Mouse (Mus musculus): ENCODE measurements around the gene Mrps36. TPM values are rescaled to one million over a fixed set of nuclear protein-coding genes. Genes with fewer than 3 reads are reported as not detected.

The Mrps36 gene
- polyA plus RNA-seq, 1 experiment from 2014 or later: 107 TPM

DNA sequence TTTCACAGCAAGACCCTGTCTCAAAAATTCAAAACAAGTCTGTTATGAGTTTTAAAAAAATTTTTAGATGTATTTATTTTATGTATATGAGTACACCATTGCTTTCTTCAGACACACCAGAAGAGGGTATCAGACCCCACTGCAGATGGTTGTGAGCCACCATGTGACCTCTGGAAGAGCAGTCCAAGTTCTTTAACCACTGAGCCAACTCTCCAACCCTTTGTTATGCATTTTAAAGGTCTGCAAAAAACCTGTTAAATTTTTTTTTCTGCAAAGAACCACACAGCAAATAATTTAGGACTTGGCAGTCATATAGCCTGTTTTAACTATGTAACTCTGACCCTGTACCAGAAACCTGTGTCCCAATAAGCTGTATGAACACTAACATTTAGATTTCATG, 30.2 kb upstream of the Mrps36 start:
- Histone ChIP-seq H3K4me3 (replicated peaks) (peak overlapping the region; percentile 77), H3K9ac (peak overlapping the region; percentile 78), H3K4me2 (peak overlapping the region; percentile 77), H3K9me3 (replicated peaks) (no peaks in the 10 kb centered on the region), H3K27ac (replicated peaks) (0 out of 2 replicates have a peak overlapping the region, but pooled peaks have one; percentile 85), H3K27me3 (no peaks in the 10 kb centered on the region), H3K4me1 (replicated peaks) (peaks cover 67% of the 10 kb centered on the region), H3K36me3 (replicated peaks) (peaks cover 65% of the 10 kb centered on the region)
- no peak for ATAC-seq (ENCODE audit: insufficient read depth)

DNA sequence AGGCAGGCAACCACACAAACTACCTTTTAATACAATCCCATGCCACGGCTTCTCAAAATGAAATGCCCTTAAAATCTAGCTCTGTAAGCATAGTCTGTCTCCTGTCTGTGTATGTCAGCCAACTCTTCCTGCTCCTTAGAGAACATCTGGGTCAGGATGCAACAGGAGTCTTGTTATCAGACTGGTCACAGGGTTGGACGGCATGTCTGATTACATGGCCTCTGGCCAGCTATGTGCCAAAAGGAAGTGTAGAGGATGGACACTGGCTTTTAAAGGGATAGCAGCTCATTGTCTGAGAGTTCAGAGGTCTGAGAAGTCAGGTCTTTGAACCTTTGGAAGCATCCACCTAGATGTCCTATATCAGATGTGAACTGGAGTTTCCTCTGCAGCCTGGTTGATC, 10.9 kb upstream of the Mrps36 start:
- ATAC-seq (ENCODE audit: insufficient read depth): no peak
- H3K4me2 ChIP-seq: no peak overlapping the region
- H3K4me1 ChIP-seq (replicated peaks): peaks cover 36% of the 10 kb centered on the region
- no peak overlapping the region for H3K4me3 ChIP-seq (replicated peaks)
- WGBS (ENCODE audit: insufficient replicate concordance): 61% methylated on average over 2 of the region's 2 CpGs
- no peaks in the 10 kb centered on the region for H3K9me3 ChIP-seq (replicated peaks)
- no peaks in the 10 kb centered on the region for H3K27me3 ChIP-seq
- peaks cover 19% of the 10 kb centered on the region for H3K36me3 ChIP-seq (replicated peaks)
- H3K9ac ChIP-seq: no peak overlapping the region
- H3K27ac ChIP-seq (replicated peaks): no peak overlapping the region

DNA sequence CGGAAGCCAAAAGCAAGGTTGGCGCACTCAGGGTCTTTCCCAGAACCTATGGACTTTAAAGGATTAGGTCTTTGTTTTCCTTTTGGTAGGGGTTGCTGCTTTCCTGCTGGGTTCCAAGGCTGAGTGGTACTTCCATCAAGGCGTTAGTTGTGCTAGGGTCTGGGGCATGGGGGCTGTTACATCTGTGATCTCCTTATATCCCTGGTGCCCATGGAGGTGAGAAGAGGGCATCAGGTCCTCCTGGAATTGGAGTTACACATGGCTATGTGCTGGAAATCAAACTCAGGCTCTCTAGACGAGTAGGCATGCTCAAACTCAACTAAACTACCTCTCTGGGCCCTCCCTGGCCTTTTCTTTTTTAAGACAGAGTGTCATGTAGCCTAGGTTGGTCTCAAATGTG, 9.7 kb upstream of the Mrps36 start:
- Histone ChIP-seq H3K4me2 (no peak overlapping the region), H3K4me1 (replicated peaks) (peaks cover 42% of the 10 kb centered on the region), H3K9ac (no peak overlapping the region), H3K36me3 (replicated peaks) (peaks cover 8% of the 10 kb centered on the region), H3K27me3 (no peaks in the 10 kb centered on the region), H3K27ac (replicated peaks) (no peak overlapping the region), H3K9me3 (replicated peaks) (no peaks in the 10 kb centered on the region), H3K4me3 (replicated peaks) (no peak overlapping the region)
- 80% methylated on average over 4 of the region's 4 CpGs for WGBS (ENCODE audit: insufficient replicate concordance)
- ATAC-seq (ENCODE audit: insufficient read depth): no peak

DNA sequence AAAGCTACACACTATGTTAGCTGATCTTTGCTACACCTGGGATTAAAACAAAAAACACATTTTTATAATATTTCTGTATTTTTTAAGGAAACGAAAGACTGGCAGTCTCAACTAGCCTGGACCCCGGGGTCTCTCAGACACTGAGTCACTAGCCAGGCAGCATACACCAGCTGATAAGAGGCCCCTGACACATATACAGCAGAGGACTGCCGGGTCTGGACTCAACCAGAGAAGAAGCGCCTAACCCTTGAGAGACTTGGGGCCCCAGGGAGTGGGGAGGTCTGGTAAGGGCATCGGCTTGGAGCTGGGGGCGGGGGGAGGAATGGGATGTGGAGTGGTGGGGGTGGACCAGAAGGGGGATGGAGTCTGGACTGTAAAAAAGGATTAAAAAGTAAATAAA, 8.6 kb upstream of the Mrps36 start:
- no peaks in the 10 kb centered on the region for H3K36me3 ChIP-seq (replicated peaks)

DNA sequence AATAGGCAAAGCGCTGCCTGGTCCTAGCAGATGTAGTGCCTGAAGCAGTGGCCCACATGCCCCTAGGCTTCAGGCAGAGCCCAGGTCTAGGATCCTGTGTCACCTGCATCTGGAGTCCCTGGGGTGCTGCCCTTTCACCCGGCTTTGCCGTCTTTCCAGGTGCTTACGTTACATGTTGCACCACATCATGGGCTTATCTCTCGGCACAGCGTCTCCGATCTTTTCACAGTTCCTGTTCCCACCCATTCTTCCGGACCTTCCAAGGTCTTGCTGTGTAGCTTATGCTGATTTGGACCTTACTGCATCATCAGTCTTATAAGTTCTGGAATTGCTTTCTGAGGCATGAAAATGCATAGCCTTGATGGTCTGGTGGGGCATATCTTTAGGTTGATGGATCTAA, 8.1 kb upstream of the Mrps36 start:
- ATAC-seq (ENCODE audit: insufficient read depth): peak; percentile 56; the same call in 1 of the 2 replicates
- 53% methylated on average over 8 of the region's 8 CpGs for WGBS (ENCODE audit: insufficient replicate concordance)
- Histone ChIP-seq H3K4me3 (replicated peaks) (no peak overlapping the region), H3K36me3 (replicated peaks) (no peaks in the 10 kb centered on the region), H3K27ac (replicated peaks) (peak overlapping the region; percentile 45), H3K27me3 (no peaks in the 10 kb centered on the region), H3K4me1 (replicated peaks) (peaks cover 56% of the 10 kb centered on the region), H3K9ac (no peak overlapping the region), H3K9me3 (replicated peaks) (no peaks in the 10 kb centered on the region), H3K4me2 (peak overlapping the region; percentile 42)

More for the DNA sequence above, 8.6 kb upstream of the Mrps36 start:
- Histone ChIP-seq H3K27ac (replicated peaks) (no peak overlapping the region), H3K9ac (no peak overlapping the region), H3K9me3 (replicated peaks) (no peaks in the 10 kb centered on the region), H3K27me3 (no peaks in the 10 kb centered on the region), H3K4me2 (peak overlapping the region; percentile 42), H3K4me1 (replicated peaks) (peaks cover 52% of the 10 kb centered on the region), H3K4me3 (replicated peaks) (no peak overlapping the region)
- 35% methylated on average over 6 of the region's 6 CpGs for WGBS (ENCODE audit: insufficient replicate concordance)
- ATAC-seq (ENCODE audit: insufficient read depth): no peak

DNA sequence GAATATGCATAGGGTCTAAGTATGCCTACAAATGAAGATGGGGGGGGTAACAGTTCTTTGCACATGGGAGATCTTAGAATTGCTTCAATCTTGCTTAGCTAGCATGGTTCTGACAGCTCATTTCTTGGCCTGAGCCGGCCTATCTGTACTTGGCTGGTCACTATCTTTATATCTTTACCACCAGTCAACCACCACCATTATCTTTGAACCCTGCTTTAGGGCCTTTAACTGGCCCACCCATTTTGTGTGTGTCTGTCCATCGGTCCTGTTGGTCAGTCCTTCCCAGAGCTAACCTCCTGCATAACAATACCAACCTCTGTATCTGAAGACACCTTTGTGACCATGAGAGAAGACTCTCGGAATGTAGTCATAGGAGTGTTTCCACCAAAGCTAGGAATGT, 6.9 kb upstream of the Mrps36 start:
- Histone ChIP-seq H3K4me1 (replicated peaks) (peaks cover 68% of the 10 kb centered on the region), H3K36me3 (replicated peaks) (no peaks in the 10 kb centered on the region), H3K4me2 (peak overlapping the region; percentile 6; the same call in 1 of the 2 replicates), H3K4me3 (replicated peaks) (no peak overlapping the region), H3K27ac (replicated peaks) (peak overlapping the region; percentile 45), H3K9ac (no peak overlapping the region), H3K27me3 (no peaks in the 10 kb centered on the region), H3K9me3 (replicated peaks) (no peaks in the 10 kb centered on the region)
- WGBS (ENCODE audit: insufficient replicate concordance): 40% methylated on average over 3 of the region's 3 CpGs
- peak; percentile 21; the same call in 1 of the 2 replicates for ATAC-seq (ENCODE audit: insufficient read depth)

DNA sequence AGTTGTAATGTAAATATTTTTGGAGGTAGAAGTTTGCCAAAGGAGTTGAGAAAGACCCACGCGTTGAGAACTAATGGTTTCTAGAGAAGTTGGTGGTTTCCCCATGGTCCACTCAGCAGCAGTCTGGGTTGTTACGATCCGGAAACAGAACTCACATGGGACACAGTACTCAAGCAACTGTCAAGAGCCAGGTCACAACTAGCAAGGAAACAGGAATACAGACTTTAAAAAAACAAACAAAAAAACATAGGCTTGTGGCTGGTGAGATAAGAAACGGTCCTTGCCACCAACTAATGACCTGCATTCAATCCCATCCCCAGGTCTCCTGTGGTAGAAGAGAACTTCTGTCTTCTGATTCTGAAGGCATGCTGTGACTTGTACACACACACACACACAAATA, 6.3 kb upstream of the Mrps36 start:
- no peaks in the 10 kb centered on the region for H3K9me3 ChIP-seq (replicated peaks)
- H3K4me1 ChIP-seq (replicated peaks): peaks cover 73% of the 10 kb centered on the region
- no peaks in the 10 kb centered on the region for H3K36me3 ChIP-seq (replicated peaks)
- H3K9ac ChIP-seq: no peak overlapping the region
- no peak overlapping the region for H3K4me3 ChIP-seq (replicated peaks)
- ATAC-seq (ENCODE audit: insufficient read depth): 0 out of 2 replicates have a peak, but pooled peaks have one; percentile 6
- 0 out of 2 replicates have a peak overlapping the region, but pooled peaks have one; percentile 6 for H3K4me2 ChIP-seq
- peak overlapping the region; percentile 45 for H3K27ac ChIP-seq (replicated peaks)
- WGBS (ENCODE audit: insufficient replicate concordance): 18% methylated on average over 5 of the region's 5 CpGs
- no peaks in the 10 kb centered on the region for H3K27me3 ChIP-seq

DNA sequence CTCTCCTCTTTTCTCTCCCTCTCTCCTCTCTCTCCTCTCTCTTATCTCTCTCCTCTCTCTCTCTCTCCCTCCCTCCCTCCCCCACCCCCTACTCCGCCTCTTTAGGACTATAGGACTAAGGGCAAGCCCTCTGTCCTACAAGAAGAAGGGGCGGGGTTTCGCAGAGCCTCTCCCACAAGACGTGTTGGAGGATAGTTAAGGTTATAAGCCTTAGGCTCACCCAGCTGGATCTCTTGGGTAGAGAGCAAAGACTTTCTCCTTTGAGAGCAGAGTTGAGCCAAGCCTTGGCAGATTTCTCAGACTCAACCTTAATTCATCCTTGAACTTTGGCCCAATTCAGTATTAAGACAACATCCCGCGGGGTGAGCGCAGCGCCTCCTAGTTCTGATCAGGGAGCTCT, 4.2 kb upstream of the Mrps36 start:
- H3K9ac ChIP-seq: no peak overlapping the region
- no peak for ATAC-seq (ENCODE audit: insufficient read depth)
- peaks cover 79% of the 10 kb centered on the region for H3K4me1 ChIP-seq (replicated peaks)

DNA sequence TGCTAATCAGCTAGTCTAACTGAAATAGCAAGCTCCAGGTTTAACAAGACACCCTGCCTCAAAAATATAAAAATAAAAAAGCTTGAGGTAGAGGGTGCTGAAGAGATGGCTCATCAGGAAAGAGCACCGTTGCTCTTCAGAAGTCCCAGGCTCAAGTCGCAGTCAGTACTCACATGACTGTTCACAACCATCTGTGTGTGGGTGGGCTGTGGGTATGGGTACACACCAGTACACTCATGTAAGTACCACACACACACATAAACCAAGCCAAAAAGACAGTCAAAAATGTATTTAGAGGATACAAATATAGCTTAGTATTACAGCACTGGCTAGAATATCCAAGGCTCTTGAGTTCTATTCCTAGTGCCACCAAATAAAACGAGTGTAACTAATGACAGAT, 1.6 kb upstream of the Mrps36 start:
- no peak overlapping the region for H3K27ac ChIP-seq (replicated peaks)
- H3K4me2 ChIP-seq: no peak overlapping the region
- WGBS (ENCODE audit: insufficient replicate concordance): 84% methylated on average over 3 of the region's 3 CpGs
- no peaks in the 10 kb centered on the region for H3K36me3 ChIP-seq (replicated peaks)
- no peaks in the 10 kb centered on the region for H3K9me3 ChIP-seq (replicated peaks)
- no peak for ATAC-seq (ENCODE audit: insufficient read depth)
- no peak overlapping the region for H3K9ac ChIP-seq
- H3K27me3 ChIP-seq: no peaks in the 10 kb centered on the region
- peaks cover 78% of the 10 kb centered on the region for H3K4me1 ChIP-seq (replicated peaks)
- H3K4me3 ChIP-seq (replicated peaks): no peak overlapping the region

More for the DNA sequence above, 4.2 kb upstream of the Mrps36 start:
- no peak overlapping the region for H3K4me3 ChIP-seq (replicated peaks)
- no peaks in the 10 kb centered on the region for H3K36me3 ChIP-seq (replicated peaks)
- 0 out of 2 replicates have a peak overlapping the region, but pooled peaks have one; percentile 2 for H3K4me2 ChIP-seq
- H3K9me3 ChIP-seq (replicated peaks): no peaks in the 10 kb centered on the region
- no peak overlapping the region for H3K27ac ChIP-seq (replicated peaks)
- WGBS (ENCODE audit: insufficient replicate concordance): 55% methylated on average over 8 of the region's 8 CpGs
- no peaks in the 10 kb centered on the region for H3K27me3 ChIP-seq

DNA sequence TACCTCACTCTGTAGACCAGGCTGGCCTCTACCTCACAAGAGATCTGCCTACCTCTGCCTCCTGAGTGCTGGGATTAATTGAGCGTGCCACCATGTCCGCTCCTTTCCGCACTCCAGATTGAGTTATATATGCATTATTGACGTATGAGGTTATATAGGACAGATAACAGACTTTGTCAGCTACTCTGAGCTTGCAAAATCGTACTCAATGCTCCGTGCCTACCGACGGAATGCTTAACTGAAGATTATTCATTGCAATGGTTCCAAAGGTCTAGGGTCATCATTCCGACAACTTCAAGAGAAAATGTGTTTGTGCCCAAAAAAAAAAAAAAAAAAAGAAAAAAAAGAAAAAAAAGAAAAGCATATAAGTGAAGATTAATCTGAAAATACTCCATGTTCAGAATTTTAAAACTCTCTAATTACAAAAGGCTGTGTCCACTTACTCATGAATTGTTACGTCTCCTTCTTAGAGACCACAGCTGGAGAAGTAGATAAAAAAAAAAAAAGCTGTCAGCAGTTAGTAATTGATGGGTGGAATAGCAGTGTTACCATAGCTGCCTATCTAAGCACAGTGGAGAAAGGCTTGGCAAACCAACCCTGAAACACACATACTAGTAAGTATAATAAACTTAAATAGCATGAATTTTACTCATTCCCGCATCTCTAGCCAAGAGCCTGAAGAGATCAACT, 968 bp downstream of the Mrps36 start:
- peak overlapping the region; percentile 83 for H3K9ac ChIP-seq
- H3K9me3 ChIP-seq (replicated peaks): no peaks in the 10 kb centered on the region
- peaks cover 18% of the 10 kb centered on the region for H3K36me3 ChIP-seq (replicated peaks)
- H3K4me1 ChIP-seq (replicated peaks): peaks cover 66% of the 10 kb centered on the region
- H3K4me2 ChIP-seq: peak overlapping the region; percentile 87
- no peaks in the 10 kb centered on the region for H3K27me3 ChIP-seq
- peak; percentile 41 for ATAC-seq (ENCODE audit: insufficient read depth)
- 51% methylated on average over 11 of the region's 11 CpGs for WGBS (ENCODE audit: insufficient replicate concordance)
- H3K4me3 ChIP-seq (replicated peaks): peak overlapping the region; percentile 83
- H3K27ac ChIP-seq (replicated peaks): peak overlapping the region; percentile 92

DNA sequence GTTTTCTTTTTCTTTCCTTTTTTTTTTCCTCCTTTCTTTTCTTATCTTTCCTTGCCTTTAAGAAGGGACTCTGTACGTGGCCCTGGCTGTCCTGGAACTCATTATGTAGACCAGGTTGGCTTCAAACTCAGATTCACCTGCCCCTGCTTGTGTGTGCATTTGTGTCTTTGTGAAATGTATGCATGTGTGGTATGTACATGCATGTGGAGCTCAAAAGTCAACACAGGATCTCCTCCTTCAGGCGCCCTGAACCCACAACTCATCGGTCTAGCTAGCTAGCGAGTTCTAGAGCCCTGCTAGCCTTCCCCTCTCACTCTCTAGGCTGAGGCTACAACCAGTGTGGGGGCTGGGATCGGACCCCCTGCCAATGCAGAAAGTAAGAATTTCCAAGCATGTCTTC, 1.6 kb downstream of the Mrps36 start:
- peak overlapping the region; percentile 83 for H3K4me3 ChIP-seq (replicated peaks)
- WGBS (ENCODE audit: insufficient replicate concordance): 69% methylated on average over 5 of the region's 5 CpGs
- peak overlapping the region; percentile 87 for H3K4me2 ChIP-seq
- H3K9me3 ChIP-seq (replicated peaks): no peaks in the 10 kb centered on the region
- H3K36me3 ChIP-seq (replicated peaks): peaks cover 24% of the 10 kb centered on the region
- peak overlapping the region; percentile 65 for H3K27ac ChIP-seq (replicated peaks)
- peaks cover 60% of the 10 kb centered on the region for H3K4me1 ChIP-seq (replicated peaks)
- no peaks in the 10 kb centered on the region for H3K27me3 ChIP-seq
- ATAC-seq (ENCODE audit: insufficient read depth): no peak
- peak overlapping the region; percentile 25; the same call in 1 of the 2 replicates for H3K9ac ChIP-seq

DNA sequence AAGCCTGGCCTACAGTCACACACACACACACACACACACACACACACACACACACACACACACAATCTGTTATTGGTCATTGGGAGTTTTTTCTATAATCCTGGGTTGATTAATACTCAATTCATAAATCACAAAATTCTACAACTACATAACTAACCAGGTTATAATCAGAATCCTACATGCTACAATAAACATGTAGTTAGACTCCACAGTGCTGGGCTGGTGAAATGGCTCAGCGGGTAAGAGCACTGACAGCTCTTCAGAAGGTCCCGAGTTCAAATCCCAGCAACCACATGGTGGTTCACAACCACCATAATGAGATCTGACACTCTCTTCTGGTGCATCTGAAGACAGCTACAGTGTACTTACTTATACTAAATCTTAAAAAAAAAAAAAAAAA, 11.7 kb downstream of the Mrps36 start:
- H3K4me1 ChIP-seq (replicated peaks): peaks cover 28% of the 10 kb centered on the region
- no peak overlapping the region for H3K4me3 ChIP-seq (replicated peaks)
- no peak overlapping the region for H3K9ac ChIP-seq
- 81% methylated on average over 2 of the region's 2 CpGs for WGBS (ENCODE audit: insufficient replicate concordance)
- H3K27me3 ChIP-seq: no peaks in the 10 kb centered on the region
- no peak overlapping the region for H3K4me2 ChIP-seq
- no peak for ATAC-seq (ENCODE audit: insufficient read depth)
- no peaks in the 10 kb centered on the region for H3K9me3 ChIP-seq (replicated peaks)
- peaks cover 29% of the 10 kb centered on the region for H3K36me3 ChIP-seq (replicated peaks)
- no peak overlapping the region for H3K27ac ChIP-seq (replicated peaks)

All from liver, embryonic 15.5 days (tissue).